Mouse (Mus musculus) layer of hippocampus, postnatal 10 days (tissue): ENCODE data around the gene Hsd17b7. TPM values are rescaled to one million over a fixed set of nuclear protein-coding genes. Genes with fewer than 3 reads are reported as not detected.
"Not testable (repeated sequence)": the region's sequence is repeated elsewhere in the genome, so short reads cannot be mapped to it uniquely, and the experiment has no call there.

Source experiments
- DNase-seq, 2 experiments: peaks; one replicate each; pipeline ENCODE4 v3.0.0; 2021; ENCODE audit warnings: low spot score in 2 of 2
- long read RNA-seq: library from polyadenylated mRNA; stranded (forward); transcript quantifications from one replicate; pipeline ENCODE4 v2.0.0, GENCODE M21; 2023
- total RNA-seq, 2 experiments: library from RNA; stranded (reverse); gene quantifications; 2 replicates each; pipeline ENCODE4 v1.2.3; 2021

Hsd17b7 gene
- 10 to 100 TPM; 20.5 to 22.1 TPM for total RNA-seq
- long read RNA-seq, full-length matches to known transcripts, result 6 of 7 reads
- long read RNA-seq, partial matches to known transcripts, result 0 of 7 reads
- long read RNA-seq, other reads (novel, unspliced or antisense), result 1 of 7 reads

GRCm38 (mm10) chr1:169968792-169969515 lies at the start of gene Hsd17b7:
Gene Hsd17b7, minus strand, starts transcription at chr1:169969241.
- peak; percentile 98 for DNase-seq

- DNase-seq, result no peak
Measured at GRCm38 (mm10) chr1:170014784-170015183, 45.7 kb upstream of the Hsd17b7 start.

- DNase-seq, result no peak
Measured at GRCm38 (mm10) chr1:170010716-170011505, 41.9 kb upstream of the Hsd17b7 start.

- DNase-seq, result no peak
Measured at GRCm38 (mm10) chr1:170009296-170009695, 40.3 kb upstream of the Hsd17b7 start.

- no peak for DNase-seq
Measured at GRCm38 (mm10) chr1:170008432-170009220, 39.6 kb upstream of the Hsd17b7 start.

GRCm38 (mm10) chr1:170006516-170006915 lies 37.5 kb upstream of the Hsd17b7 start:
- no peak for DNase-seq

- DNase-seq, result no peak
Measured at GRCm38 (mm10) chr1:170005297-170005696, 36.3 kb upstream of the Hsd17b7 start.

GRCm38 (mm10) chr1:169993901-169994300 lies 24.9 kb upstream of the Hsd17b7 start:
- not testable (repeated sequence) for DNase-seq

- DNase-seq, result no peak
Measured at GRCm38 (mm10) chr1:169986166-169986565, 17.1 kb upstream of the Hsd17b7 start.

- DNase-seq, result no peak
Measured at GRCm38 (mm10) chr1:169977621-169978020, 8.6 kb upstream of the Hsd17b7 start.

- no peak for DNase-seq
Measured at GRCm38 (mm10) chr1:169971998-169972397, 3.0 kb upstream of the Hsd17b7 start.

GRCm38 (mm10) chr1:169970936-169971335 lies 1.9 kb upstream of the Hsd17b7 start:
- DNase-seq, result no peak

- DNase-seq, result no peak
Measured at GRCm38 (mm10) chr1:169969516-169969886, 460 bp upstream of the Hsd17b7 start.

GRCm38 (mm10) chr1:169953106-169953505 lies 15.9 kb downstream of the Hsd17b7 start:
- DNase-seq, result no peak

GRCm38 (mm10) chr1:169952636-169953035 lies 16.4 kb downstream of the Hsd17b7 start:
- no peak for DNase-seq

GRCm38 (mm10) chr1:169951561-169951960 lies 17.5 kb downstream of the Hsd17b7 start:
- DNase-seq, result no peak

GRCm38 (mm10) chr1:169950651-169951050 lies 18.4 kb downstream of the Hsd17b7 start:
- DNase-seq, result no peak

GRCm38 (mm10) chr1:169949981-169950380 lies 19.1 kb downstream of the Hsd17b7 start:
- no peak for DNase-seq

- no peak for DNase-seq
Measured at GRCm38 (mm10) chr1:169948866-169949265, 20.2 kb downstream of the Hsd17b7 start.

- DNase-seq, result no peak
Measured at GRCm38 (mm10) chr1:169948280-169948679, 20.8 kb downstream of the Hsd17b7 start.

GRCm38 (mm10) chr1:169947654-169948053 lies 21.4 kb downstream of the Hsd17b7 start:
- no peak for DNase-seq
